Mouse (Mus musculus) stomach, postnatal 0 days (tissue): ENCODE results near the gene 3110040M04Rik.
"Not testable (repeated sequence)": the region's sequence is repeated elsewhere in the genome, so short reads cannot be mapped to it uniquely, and the experiment has no call there.

Experiments
- CTCF ChIP-seq: IDR thresholded peaks from 2 replicates; pipeline ENCODE4 v1.5.1; 2016; ENCODE audit warnings: antibody characterized with exemption, low read depth, mild to moderate bottlenecking, moderate library complexity
- EP300 ChIP-seq: optimal IDR thresholded peaks from 2 replicates; pipeline ENCODE3; 2016; ENCODE audit warnings: antibody characterized with exemption

GRCm38 (mm10) chr1:151192075-151192474 lies 11.8 kb upstream of the 3110040M04Rik start, which contains the start of gene Gm8947:
- TF ChIP-seq EP300, CTCF: not testable (repeated sequence)
